Mouse (Mus musculus): ENCODE results near the gene Shisa7. TPM values are rescaled to one million over a fixed set of nuclear protein-coding genes. Genes with fewer than 3 reads are reported as not detected.
"Not testable (repeated sequence)": the region's sequence is repeated elsewhere in the genome, so short reads cannot be mapped to it uniquely, and the experiment has no call there.

Shisa7 gene
- polyA plus RNA-seq, 1 experiment from 2014 or later, result 1.0 TPM

GRCm38 (mm10) chr7:4820925-4821324 is 23.6 kb downstream of the Shisa7 start:
- H3K9me3 ChIP-seq (ENCODE audit: control insufficient read depth, low read depth, low read length); H3K4me1 ChIP-seq (ENCODE audit: control insufficient read depth, insufficient read depth, low read length); H3K4me3 ChIP-seq (ENCODE audit: low read depth, low read length); H3K36me3 ChIP-seq (ENCODE audit: control insufficient read depth, insufficient read depth, low read length); H3K9ac ChIP-seq (replicated peaks; ENCODE audit: low read depth, low read length); ATAC-seq (ENCODE audit: insufficient number of reproducible peaks, insufficient read depth, low FRiP score, low read depth); H3K4me2 ChIP-seq (replicated peaks; ENCODE audit: low read depth, low read length); H3K27ac ChIP-seq (ENCODE audit: low read length); H3K27me3 ChIP-seq (ENCODE audit: control insufficient read depth, insufficient read depth, low read length): not testable (repeated sequence)
- WGBS, result 90% methylated on average over 7 of the region's 7 CpGs

GRCm38 (mm10) chr7:4816559-4816958 is 27.9 kb downstream of the Shisa7 start:
- Histone ChIP-seq H3K27ac (ENCODE audit: low read length) (no peak overlapping the region), H3K9me3 (ENCODE audit: control insufficient read depth, low read depth, low read length) (no peaks in the 10 kb centered on the region), H3K4me1 (ENCODE audit: control insufficient read depth, insufficient read depth, low read length) (no peaks in the 10 kb centered on the region), H3K36me3 (ENCODE audit: control insufficient read depth, insufficient read depth, low read length) (no peaks in the 10 kb centered on the region), H3K9ac (replicated peaks; ENCODE audit: low read depth, low read length) (no peak overlapping the region), H3K4me3 (ENCODE audit: low read depth, low read length) (no peak overlapping the region), H3K27me3 (ENCODE audit: control insufficient read depth, insufficient read depth, low read length) (no peaks in the 10 kb centered on the region), H3K4me2 (replicated peaks; ENCODE audit: low read depth, low read length) (no peak overlapping the region)
- no peak for ATAC-seq (ENCODE audit: insufficient number of reproducible peaks, insufficient read depth, low FRiP score, low read depth)

GRCm38 (mm10) chr7:4813105-4813791 is 31.2 kb downstream of the Shisa7 start:
- WGBS, result 28% methylated on average over 8 of the region's 8 CpGs
- Histone ChIP-seq H3K4me2 (replicated peaks; ENCODE audit: low read depth, low read length) (peak overlapping the region; percentile 62), H3K27ac (ENCODE audit: low read length) (peak overlapping the region; percentile 73; the same call in 1 of the 2 replicates), H3K36me3 (ENCODE audit: control insufficient read depth, insufficient read depth, low read length) (peaks cover 22% of the 10 kb centered on the region), H3K4me3 (ENCODE audit: low read depth, low read length) (peak overlapping the region; percentile 99), H3K4me1 (ENCODE audit: control insufficient read depth, insufficient read depth, low read length) (peaks cover 11% of the 10 kb centered on the region; the same call in 1 of the 2 replicates), H3K9me3 (ENCODE audit: control insufficient read depth, low read depth, low read length) (no peaks in the 10 kb centered on the region), H3K9ac (replicated peaks; ENCODE audit: low read depth, low read length) (peak overlapping the region; percentile 28; the same call in 1 of the 2 replicates), H3K27me3 (ENCODE audit: control insufficient read depth, insufficient read depth, low read length) (no peaks in the 10 kb centered on the region)
- no peak for ATAC-seq (ENCODE audit: insufficient number of reproducible peaks, insufficient read depth, low FRiP score, low read depth)

- Histone ChIP-seq H3K4me1 (ENCODE audit: control insufficient read depth, insufficient read depth, low read length) (peaks cover 11% of the 10 kb centered on the region; the same call in 1 of the 2 replicates), H3K36me3 (ENCODE audit: control insufficient read depth, insufficient read depth, low read length) (peaks cover 26% of the 10 kb centered on the region), H3K9me3 (ENCODE audit: control insufficient read depth, low read depth, low read length) (no peaks in the 10 kb centered on the region), H3K9ac (replicated peaks; ENCODE audit: low read depth, low read length) (peak within 1 kb of the TSS; percentile 98), H3K4me2 (replicated peaks; ENCODE audit: low read depth, low read length) (peak within 1 kb of the TSS; percentile 80), H3K27ac (ENCODE audit: low read length) (peak within 1 kb of the TSS; percentile 97), H3K27me3 (ENCODE audit: control insufficient read depth, insufficient read depth, low read length) (no peaks in the 10 kb centered on the region), H3K4me3 (ENCODE audit: low read depth, low read length) (peak within 1 kb of the TSS; percentile 99)
- peak; percentile 99 for ATAC-seq (ENCODE audit: insufficient number of reproducible peaks, insufficient read depth, low FRiP score, low read depth)
- under 1% methylated on average over 62 of the region's 62 CpGs for WGBS
Measured at GRCm38 (mm10) chr7:4812303-4813104, 32.0 kb downstream of the Shisa7 start, which contains the start of gene Ube2s. TSS of gene Ube2s (minus strand) at chr7:4812590.

- 1% methylated on average over 27 of the region's 36 CpGs for WGBS
- Histone ChIP-seq H3K4me2 (replicated peaks; ENCODE audit: low read depth, low read length) (peak overlapping the region; percentile 80), H3K27me3 (ENCODE audit: control insufficient read depth, insufficient read depth, low read length) (no peaks in the 10 kb centered on the region), H3K4me3 (ENCODE audit: low read depth, low read length) (peak overlapping the region; percentile 99), H3K9ac (replicated peaks; ENCODE audit: low read depth, low read length) (peak overlapping the region; percentile 98), H3K4me1 (ENCODE audit: control insufficient read depth, insufficient read depth, low read length) (peaks cover 11% of the 10 kb centered on the region; the same call in 1 of the 2 replicates), H3K27ac (ENCODE audit: low read length) (peak overlapping the region; percentile 97), H3K9me3 (ENCODE audit: control insufficient read depth, low read depth, low read length) (no peaks in the 10 kb centered on the region), H3K36me3 (ENCODE audit: control insufficient read depth, insufficient read depth, low read length) (peaks cover 31% of the 10 kb centered on the region)
- ATAC-seq (ENCODE audit: insufficient number of reproducible peaks, insufficient read depth, low FRiP score, low read depth), result no peak; the same call in 1 of the 2 replicates
Measured at GRCm38 (mm10) chr7:4811842-4812302, 32.6 kb downstream of the Shisa7 start.

- H3K4me1 ChIP-seq (ENCODE audit: control insufficient read depth, insufficient read depth, low read length), result peaks cover 11% of the 10 kb centered on the region; the same call in 1 of the 2 replicates
- H3K27me3 ChIP-seq (ENCODE audit: control insufficient read depth, insufficient read depth, low read length); H3K27ac ChIP-seq (ENCODE audit: low read length); ATAC-seq (ENCODE audit: insufficient number of reproducible peaks, insufficient read depth, low FRiP score, low read depth); H3K9me3 ChIP-seq (ENCODE audit: control insufficient read depth, low read depth, low read length): not testable (repeated sequence)
- H3K36me3 ChIP-seq (ENCODE audit: control insufficient read depth, insufficient read depth, low read length), result peaks cover 39% of the 10 kb centered on the region
- 36% methylated on average over 10 of the region's 10 CpGs for WGBS
- peak overlapping the region; percentile 98 for H3K9ac ChIP-seq (replicated peaks; ENCODE audit: low read depth, low read length)
- peak overlapping the region; percentile 80 for H3K4me2 ChIP-seq (replicated peaks; ENCODE audit: low read depth, low read length)
- H3K4me3 ChIP-seq (ENCODE audit: low read depth, low read length), result peak overlapping the region; percentile 99
Measured at GRCm38 (mm10) chr7:4811131-4811530, 33.4 kb downstream of the Shisa7 start.

GRCm38 (mm10) chr7:4806716-4807115 is 37.8 kb downstream of the Shisa7 start:
- Histone ChIP-seq H3K9me3 (ENCODE audit: control insufficient read depth, low read depth, low read length) (no peaks in the 10 kb centered on the region), H3K4me1 (ENCODE audit: control insufficient read depth, insufficient read depth, low read length) (peaks cover 11% of the 10 kb centered on the region; the same call in 1 of the 2 replicates), H3K27ac (ENCODE audit: low read length) (no peak overlapping the region), H3K9ac (replicated peaks; ENCODE audit: low read depth, low read length) (no peak overlapping the region), H3K4me2 (replicated peaks; ENCODE audit: low read depth, low read length) (no peak overlapping the region), H3K36me3 (ENCODE audit: control insufficient read depth, insufficient read depth, low read length) (peaks cover 48% of the 10 kb centered on the region), H3K4me3 (ENCODE audit: low read depth, low read length) (no peak overlapping the region), H3K27me3 (ENCODE audit: control insufficient read depth, insufficient read depth, low read length) (no peaks in the 10 kb centered on the region)
- 82% methylated on average over 7 of the region's 7 CpGs for WGBS
- ATAC-seq (ENCODE audit: insufficient number of reproducible peaks, insufficient read depth, low FRiP score, low read depth), result 0 out of 2 replicates have a peak, but pooled peaks have one; percentile 33

- H3K4me3 ChIP-seq (ENCODE audit: low read depth, low read length), result no peak overlapping the region
- no peaks in the 10 kb centered on the region for H3K9me3 ChIP-seq (ENCODE audit: control insufficient read depth, low read depth, low read length)
- ATAC-seq (ENCODE audit: insufficient number of reproducible peaks, insufficient read depth, low FRiP score, low read depth), result no peak
- no peak overlapping the region for H3K9ac ChIP-seq (replicated peaks; ENCODE audit: low read depth, low read length)
- no peaks in the 10 kb centered on the region for H3K27me3 ChIP-seq (ENCODE audit: control insufficient read depth, insufficient read depth, low read length)
- no peaks in the 10 kb centered on the region for H3K4me1 ChIP-seq (ENCODE audit: control insufficient read depth, insufficient read depth, low read length)
- H3K36me3 ChIP-seq (ENCODE audit: control insufficient read depth, insufficient read depth, low read length), result peaks cover 26% of the 10 kb centered on the region
- no peak overlapping the region for H3K4me2 ChIP-seq (replicated peaks; ENCODE audit: low read depth, low read length)
- no peak overlapping the region for H3K27ac ChIP-seq (ENCODE audit: low read length)
Measured at GRCm38 (mm10) chr7:4802247-4802646, 42.2 kb downstream of the Shisa7 start.
